Mouse (Mus musculus): ENCODE data around the gene Adam19.

DNA sequence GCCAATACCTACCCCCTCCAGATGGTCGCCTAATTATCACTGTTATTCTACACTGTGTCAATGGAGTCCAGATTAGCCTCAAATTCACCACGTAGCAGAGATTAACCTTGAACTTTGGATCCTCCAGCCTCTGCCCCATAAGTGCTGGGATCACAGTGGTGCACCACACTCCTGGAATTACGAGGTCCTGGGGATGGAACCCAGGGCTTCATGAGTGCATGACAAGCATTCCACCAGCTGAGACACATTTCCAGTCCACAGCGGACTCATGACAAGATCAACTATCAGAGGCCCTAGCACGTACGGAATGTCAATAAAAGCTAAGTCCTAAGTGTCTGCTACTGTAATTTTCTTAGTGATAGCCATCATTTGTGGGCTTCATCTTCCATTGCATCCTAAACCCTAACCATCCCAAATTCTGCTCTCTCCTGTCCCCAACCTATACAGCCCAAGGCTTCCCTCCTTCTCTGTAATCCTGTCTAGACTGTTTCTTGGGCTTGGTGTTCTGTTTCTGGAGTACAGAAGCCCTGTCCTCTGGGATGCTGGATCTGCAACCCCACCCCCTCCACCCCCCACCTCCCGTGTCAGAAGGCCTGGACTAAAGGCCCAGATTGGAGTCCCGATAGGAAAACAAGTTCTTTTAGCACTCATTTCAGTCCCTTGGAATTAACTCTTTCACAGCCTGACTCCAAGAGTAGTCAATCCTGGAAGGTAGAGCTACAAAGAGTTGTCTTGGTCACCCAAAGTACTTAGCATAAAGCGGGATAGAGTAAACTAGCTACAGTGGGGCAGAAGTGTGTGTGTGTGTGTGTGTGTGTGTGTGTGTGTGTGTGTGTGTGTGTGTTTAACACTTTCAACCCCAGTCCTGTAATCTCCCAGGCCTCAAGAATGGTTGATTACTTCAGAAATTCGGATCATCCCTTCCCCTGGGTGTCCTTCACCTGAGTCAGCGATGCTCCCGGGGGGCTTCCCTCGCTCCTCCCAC lies 589 bp upstream of the Adam19 start:
- TF ChIP-seq POLR2A (IDR thresholded peaks at IDR 0.05; ENCODE audit: insufficient read length, low read depth) (no peak), MAX (IDR thresholded peaks at IDR 0.05; ENCODE audit: low read depth) (no peak)

Data from myocyte (in vitro differentiated cells).